Mouse (Mus musculus) kidney, adult 8-10 months (tissue): Measurements from ENCODE around the gene Cylc1.

Source experiments
- DNase-seq, 2 experiments: peaks; one replicate each; pipeline ENCODE4 v3.0.0; 2022

Gene Cylc1

GRCm38 (mm10) chrX:111110118-111110517 is at the start of gene Cylc1:
Cylc1 (plus strand) TSS chrX:111110418.
- no peak for DNase-seq

GRCm38 (mm10) chrX:111078680-111079079 is 31.5 kb upstream of the Cylc1 start:
- DNase-seq = no peak

GRCm38 (mm10) chrX:111168040-111168439 is 57.8 kb downstream of the Cylc1 start, which contains the start of gene Gm10112:
Gm10112 (plus strand) TSS chrX:111168340.
- DNase-seq = no peak
